Mouse (Mus musculus): ENCODE results near the gene Ehhadh.

Ehhadh gene

DNA sequence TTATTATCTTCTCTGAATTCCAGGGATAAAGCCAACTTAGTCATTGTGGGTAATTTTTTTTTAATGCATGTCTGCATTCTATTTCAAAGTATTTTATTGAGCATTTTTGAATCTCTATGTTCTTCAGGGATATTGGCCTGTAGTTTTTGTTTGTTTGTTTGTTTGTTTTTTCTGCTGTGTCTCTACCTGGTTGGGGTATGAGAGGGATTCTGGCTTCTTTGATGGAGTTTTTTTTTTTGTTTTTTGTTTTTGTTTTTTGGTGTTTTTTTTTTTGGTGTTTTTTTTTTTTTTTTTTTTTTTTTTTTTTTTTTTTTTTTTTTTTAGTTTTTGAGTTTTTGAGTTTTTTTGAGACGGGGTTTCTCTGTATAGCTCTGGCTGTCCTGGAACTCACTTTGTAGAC is 52.0 kb downstream of the Ehhadh start:
- DNase-seq (ENCODE audit: low read depth, low spot score) = no peak

DNA sequence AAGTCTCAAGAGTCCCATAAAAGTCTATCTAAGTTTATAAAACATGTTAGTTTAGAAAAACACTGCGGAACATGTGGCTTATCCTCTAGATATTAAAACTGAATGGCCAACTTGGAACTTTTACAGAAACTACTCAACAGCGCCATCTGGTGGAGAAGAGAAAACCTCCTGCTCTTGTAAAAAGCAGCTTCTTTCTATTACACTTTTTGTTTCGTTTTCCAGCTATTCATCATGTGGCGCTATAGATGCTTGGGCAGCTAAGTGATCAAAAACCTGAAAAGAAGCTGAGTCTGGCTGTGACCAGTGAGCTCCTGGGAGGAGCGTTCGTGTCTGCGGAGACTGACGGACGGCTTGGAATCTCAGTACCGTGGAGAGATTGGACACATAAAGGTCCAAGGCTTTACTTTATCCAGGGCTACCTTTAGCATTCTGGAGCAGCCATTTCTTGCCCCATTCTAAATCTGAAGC is 59.7 kb downstream of the Ehhadh start:
- peak; percentile 81 for DNase-seq (ENCODE audit: low read depth, low spot score)

DNA sequence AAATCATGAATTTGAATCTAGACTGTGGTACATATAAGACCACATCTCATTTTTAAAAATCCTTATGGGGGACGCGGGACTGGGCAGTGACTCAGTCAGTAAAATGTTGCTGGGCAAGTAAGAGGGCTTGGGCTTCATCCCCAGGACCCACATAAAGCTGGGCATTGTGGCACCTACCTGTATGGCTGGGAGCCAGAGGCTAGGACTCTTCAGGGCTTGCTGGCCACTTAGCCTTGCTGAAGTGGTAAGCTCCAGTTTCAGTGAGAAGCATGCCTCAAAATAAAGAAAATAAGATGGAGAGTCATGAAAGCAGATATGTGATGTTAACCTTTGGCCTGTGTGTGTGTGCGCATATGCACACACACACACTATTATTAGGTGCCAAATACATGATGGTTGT is 60.2 kb downstream of the Ehhadh start:
- DNase-seq (ENCODE audit: low read depth, low spot score) = no peak

DNA sequence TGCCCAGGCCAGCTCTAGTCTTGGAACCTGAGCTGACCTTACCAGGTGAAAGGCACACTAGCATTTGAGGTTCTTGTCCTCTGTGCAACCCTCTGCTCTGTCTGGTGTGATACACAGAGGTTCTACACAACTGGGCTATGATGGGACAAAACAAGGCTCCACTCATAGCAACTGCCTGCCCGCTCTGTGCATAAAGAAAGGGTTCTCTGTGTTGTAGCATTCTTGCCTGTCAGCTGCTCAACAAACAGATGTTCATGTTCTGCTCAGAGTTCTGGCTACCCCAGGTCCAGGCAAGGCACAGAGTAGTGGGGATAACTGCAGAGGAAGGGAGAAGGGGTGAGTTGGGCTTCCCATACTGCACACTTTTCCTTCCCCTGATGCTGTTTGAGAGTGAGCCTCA is 63.3 kb downstream of the Ehhadh start:
- no peak for DNase-seq (ENCODE audit: low read depth, low spot score)

DNA sequence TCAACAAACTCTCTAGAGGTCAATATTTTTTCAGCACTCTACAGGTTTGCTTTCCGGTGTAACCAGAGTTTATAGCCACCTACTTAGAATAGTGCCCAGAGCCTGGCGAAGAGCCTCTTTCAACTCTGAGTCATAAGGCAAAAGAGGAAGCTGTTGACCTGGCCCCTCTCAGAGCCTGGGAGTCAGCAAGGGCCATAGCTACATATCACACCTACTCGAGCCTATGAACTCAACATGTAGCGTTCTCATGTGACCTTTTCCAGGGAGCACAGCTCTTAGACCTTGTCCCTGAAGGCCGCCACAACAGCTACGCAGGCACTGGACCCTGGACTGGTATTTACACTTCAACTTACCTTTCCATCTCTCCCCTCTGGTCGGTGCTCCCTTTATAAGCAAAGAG is 67.8 kb downstream of the Ehhadh start:
- DNase-seq (ENCODE audit: low read depth, low spot score) = no peak

DNA sequence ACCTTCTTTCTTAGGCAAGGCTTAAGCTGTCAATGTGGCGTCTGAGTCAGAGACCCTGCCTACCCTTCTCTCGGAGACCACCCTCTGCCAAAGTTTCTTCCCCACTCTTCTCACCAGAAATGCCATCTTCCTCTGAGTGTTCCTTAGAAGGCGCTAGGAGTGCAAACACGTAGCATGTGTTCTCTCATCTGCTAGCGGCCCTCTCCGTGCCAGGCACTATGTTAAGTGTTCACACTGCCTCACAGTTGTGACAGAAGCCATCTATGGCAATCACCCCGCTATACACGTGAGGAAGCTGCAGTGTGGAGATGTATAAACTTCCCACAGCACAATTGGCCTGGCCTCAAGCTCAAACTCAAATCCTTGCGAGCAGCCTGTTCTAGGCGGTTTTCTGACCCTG is 73.1 kb downstream of the Ehhadh start:
- DNase-seq (ENCODE audit: low read depth, low spot score) = no peak

Measured in forelimb bud, embryonic 11.5 days (tissue).